Mouse (Mus musculus) heart, embryonic 14.5 days (tissue): Measurements from ENCODE around the gene Trim38. TPM values are rescaled to one million over a fixed set of nuclear protein-coding genes. Genes with fewer than 3 reads are reported as not detected.
"Not testable (repeated sequence)": the region's sequence is repeated elsewhere in the genome, so short reads cannot be mapped to it uniquely, and the experiment has no call there.

Source experiments
- ATAC-seq: fragments of 200-750 bp; cut with Nextera tagmentation; 2 replicates; pipeline ENCODE4 v1.8.0; 2017; ENCODE audit warnings: low read depth, moderate TSS enrichment; ENCODE audit not compliant: insufficient number of reproducible peaks, insufficient read depth, low FRiP score
- H3K27ac ChIP-seq, 2 experiments: fragments of 200-500 bp in 1 of 2; fragments of 300-500 bp in 1 of 2; sonication (generic) in 1 of 2; replicated peaks in 1 of 2; 2 replicates each; pipeline ENCODE4 v1.5.1; 2012 to 2014; ENCODE audit warnings: low read depth in 2 of 2, low read length in 2 of 2, control low read depth in 1 of 2, mild to moderate bottlenecking in 1 of 2, mixed read lengths in 1 of 2; ENCODE audit not compliant: control insufficient read depth in 1 of 2, insufficient read depth in 1 of 2
- H3K27me3 ChIP-seq: fragments of 300-500 bp; sonication (generic); 2 replicates; pipeline ENCODE4 v1.6.1; 2014; ENCODE audit warnings: mild to moderate bottlenecking, low read length, control low read depth; ENCODE audit not compliant: control insufficient read depth, insufficient read depth
- H3K36me3 ChIP-seq: fragments of 300-500 bp; sonication (generic); 2 replicates; pipeline ENCODE4 v1.6.1; 2014; ENCODE audit warnings: mild to moderate bottlenecking, control low read depth, low read length, mixed read lengths; ENCODE audit not compliant: control insufficient read depth, insufficient read depth
- H3K4me1 ChIP-seq, 2 experiments: fragments of 200-500 bp in 1 of 2; fragments of 300-500 bp in 1 of 2; sonication (generic) in 1 of 2; 2 replicates each; pipeline ENCODE4 v1.6.1; 2012 to 2014; ENCODE audit warnings: low read length in 2 of 2, control low read depth in 1 of 2, mixed read lengths in 1 of 2; ENCODE audit not compliant: control insufficient read depth in 2 of 2, insufficient read depth in 2 of 2
- H3K4me2 ChIP-seq: fragments of 300-500 bp; sonication (generic); 2 replicates; pipeline ENCODE4 v1.6.1; 2014; ENCODE audit warnings: mild to moderate bottlenecking, low read length
- H3K4me3 ChIP-seq, 2 experiments: fragments of 200-500 bp in 1 of 2; fragments of 300-500 bp in 1 of 2; sonication (generic) in 1 of 2; 2 replicates each; pipeline ENCODE4 v1.5.1; 2012 to 2014; ENCODE audit warnings: low read length in 2 of 2, mild to moderate bottlenecking in 2 of 2, control low read depth in 1 of 2, low read depth in 1 of 2, moderate library complexity in 1 of 2; ENCODE audit not compliant: control insufficient read depth in 1 of 2, insufficient read depth in 1 of 2
- H3K9ac ChIP-seq: fragments of 300-500 bp; sonication (generic); 2 replicates; pipeline ENCODE4 v1.6.1; 2014; ENCODE audit warnings: mild to moderate bottlenecking, low read length
- H3K9me3 ChIP-seq: fragments of 300-500 bp; sonication (generic); 2 replicates; pipeline ENCODE4 v1.6.1; 2016; ENCODE audit warnings: low read length, control low read depth; ENCODE audit not compliant: control insufficient read depth
- WGBS: fragments of 180-500 bp; shearing (Covaris S2); extraction: QIAGEN DNeasy Blood & Tissue Kit; methylation state at CpG from one replicate; pipeline ENCODE4 v1.1.7; 2014; 5-methylcytosine and 5-hydroxymethylcytosine counted together
- polyA plus RNA-seq: library from polyadenylated mRNA; unstranded; fragments of >200 nt; fragmentation: Nextera tagmentation; extraction: Ambion mirVana; gene quantifications from 2 replicates; pipeline ENCODE4 v1.2.1, GENCODE M21; 2014

Trim38 gene
- polyA plus RNA-seq, 1 experiment from 2014 or later: not detected

GRCm38 (mm10) chr13:23752067-23752741 is 17.5 kb upstream of the Trim38 start, which contains the start of gene Hist1h3b:
TSS of gene Hist1h3b (plus strand) at chr13:23752267.
- not testable (repeated sequence) for H3K27me3 ChIP-seq, H3K36me3 ChIP-seq, H3K9me3 ChIP-seq
- Histone ChIP-seq H3K9ac (peak within 1 kb of the TSS; percentile 76), H3K4me3 (peak within 1 kb of the TSS; percentile 41 to 51), H3K4me2 (peak within 1 kb of the TSS; percentile 70), H3K27ac (peak within 1 kb of the TSS; percentile 93 to 94), H3K4me1 (peaks cover 0 to 18% of the 10 kb centered on the region in 2 experiments; a peak in 2 of 4 replicates)
- ATAC-seq: peak; percentile 78
- under 1% methylated on average over 16 of the region's 47 CpGs for WGBS

DNA sequence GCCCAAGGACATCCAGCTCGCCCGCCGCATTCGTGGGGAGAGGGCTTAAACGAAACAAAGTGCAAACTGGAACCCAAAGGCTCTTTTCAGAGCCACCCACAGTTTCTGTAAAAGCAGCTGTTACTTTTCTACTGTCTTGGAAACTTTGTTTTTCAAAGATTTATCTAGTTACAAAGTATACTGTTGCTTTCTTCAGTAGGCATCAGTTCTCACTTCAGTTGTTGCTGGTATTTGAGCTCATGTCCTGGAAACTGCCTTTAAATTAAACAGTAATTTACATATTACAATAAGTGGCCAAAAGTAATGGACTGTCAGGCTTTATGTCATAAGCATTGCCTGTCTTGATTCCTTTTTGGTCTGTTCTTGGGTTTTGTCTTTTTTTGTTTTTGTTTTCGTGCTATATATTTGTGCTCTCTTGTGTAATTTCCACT is 17.0 kb upstream of the Trim38 start:
- WGBS: 6% methylated on average over 6 of the region's 6 CpGs
- Histone ChIP-seq H3K4me1 (peaks cover 0 to 14% of the 10 kb centered on the region in 2 experiments; a peak in 2 of 4 replicates), H3K4me2 (peak overlapping the region; percentile 70), H3K9ac (peak overlapping the region; percentile 76), H3K9me3 (no peaks in the 10 kb centered on the region), H3K27ac (peak overlapping the region; percentile 57 to 68; a peak in 3 of 4 replicates), H3K36me3 (no peaks in the 10 kb centered on the region), H3K4me3 (peak overlapping the region; percentile 41 to 44), H3K27me3 (no peaks in the 10 kb centered on the region)
- ATAC-seq: no peak

DNA sequence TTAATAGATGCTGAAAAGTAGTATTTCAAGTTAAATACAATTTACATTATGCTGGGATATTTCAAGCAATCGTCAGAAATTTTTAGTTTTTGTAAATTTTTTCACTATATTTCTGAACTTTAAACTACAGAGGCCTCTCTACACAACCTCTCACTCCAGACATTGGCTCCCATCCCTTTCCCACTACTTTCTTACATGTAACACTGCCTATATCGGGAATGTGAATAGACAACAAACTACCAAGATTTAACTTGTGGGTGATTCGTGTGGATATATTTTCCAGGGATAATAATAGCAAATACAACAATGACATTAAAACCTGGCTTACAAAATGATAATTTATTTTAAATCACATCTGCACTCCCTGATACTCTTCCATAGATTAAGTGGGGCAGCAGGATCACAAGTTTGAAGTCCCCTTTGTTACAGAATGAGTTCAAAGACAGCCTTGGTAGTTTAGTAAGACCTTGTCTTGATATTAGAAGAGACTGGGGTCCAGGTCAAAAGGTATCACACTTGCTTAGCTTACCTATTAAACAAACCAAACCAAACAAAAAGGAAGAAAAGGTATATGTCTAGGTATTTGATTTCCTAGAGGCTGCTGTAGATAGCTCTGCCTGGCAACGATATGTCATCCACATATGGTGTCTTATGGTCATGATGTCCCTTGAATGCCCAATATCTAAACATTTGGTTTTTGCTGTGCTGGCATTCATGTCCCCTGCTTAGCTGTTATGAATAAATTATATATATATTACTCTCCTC is 16.2 kb upstream of the Trim38 start:
- Histone ChIP-seq H3K4me1 (peaks cover 0 to 9% of the 10 kb centered on the region in 2 experiments; a peak in 2 of 4 replicates), H3K27ac (no peak overlapping the region; a peak in 1 of 4 replicates), H3K9ac (peak overlapping the region; percentile 76), H3K4me3 (peak overlapping the region in 1 of 2 experiments; percentile 41; a peak in 1 of 4 replicates), H3K9me3 (no peaks in the 10 kb centered on the region), H3K4me2 (peak overlapping the region; percentile 70), H3K27me3 (no peaks in the 10 kb centered on the region), H3K36me3 (no peaks in the 10 kb centered on the region)
- 64% methylated on average over 4 of the region's 4 CpGs for WGBS
- ATAC-seq: no peak

DNA sequence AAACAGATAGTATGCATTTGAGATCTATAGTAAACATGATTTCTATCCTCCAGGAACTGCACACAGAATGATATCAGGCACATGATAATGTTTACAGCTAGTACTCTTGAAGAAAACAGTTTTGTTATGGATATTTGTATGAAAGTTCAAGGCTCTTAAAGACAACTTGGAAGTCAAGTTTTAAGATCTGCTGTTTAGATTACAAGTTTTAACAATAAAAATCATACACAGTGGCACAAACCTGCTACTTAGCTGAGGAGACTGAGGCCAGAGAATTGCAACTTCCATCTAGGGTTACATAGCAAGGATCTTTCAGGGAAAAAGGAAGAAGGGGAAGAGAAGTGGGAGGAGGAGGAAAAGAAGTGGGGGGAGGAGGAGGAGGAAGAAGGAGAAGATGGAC is 14.7 kb upstream of the Trim38 start:
- H3K27ac ChIP-seq: no peak overlapping the region
- H3K4me1 ChIP-seq: peaks cover 0 to 10% of the 10 kb centered on the region in 2 experiments; a peak in 2 of 4 replicates
- H3K4me3 ChIP-seq: no peak overlapping the region
- H3K9me3 ChIP-seq: no peaks in the 10 kb centered on the region
- ATAC-seq: no peak
- H3K4me2 ChIP-seq: no peak overlapping the region
- H3K27me3 ChIP-seq: no peaks in the 10 kb centered on the region
- no peaks in the 10 kb centered on the region for H3K36me3 ChIP-seq
- no peak overlapping the region for H3K9ac ChIP-seq

DNA sequence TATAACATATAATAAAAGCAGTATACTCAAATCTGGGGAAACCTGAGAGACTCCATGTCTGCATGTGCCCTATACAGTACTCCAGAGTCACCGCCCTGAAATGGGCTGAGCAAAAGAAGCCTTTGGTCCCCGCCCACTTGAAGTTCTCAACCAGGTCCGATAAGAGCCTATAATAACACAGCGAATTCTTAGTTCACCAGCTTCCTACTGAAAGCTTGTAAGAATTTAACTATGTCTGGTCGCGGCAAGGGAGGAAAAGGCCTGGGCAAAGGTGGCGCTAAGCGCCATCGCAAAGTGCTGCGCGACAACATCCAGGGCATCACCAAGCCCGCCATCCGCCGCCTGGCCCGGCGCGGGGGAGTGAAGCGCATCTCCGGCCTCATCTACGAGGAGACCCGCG is 12.9 kb upstream of the Trim38 start, which contains the start of gene Hist1h4b:
Gene Hist1h4b (plus strand): TSS at position 224 of the 400 bp plus-strand sequence.
- H3K9me3 ChIP-seq: no peaks in the 10 kb centered on the region
- peak within 1 kb of the TSS; percentile 61 to 86 for H3K27ac ChIP-seq
- no peaks in the 10 kb centered on the region for H3K36me3 ChIP-seq
- H3K4me1 ChIP-seq: peaks cover 0 to 14% of the 10 kb centered on the region in 2 experiments; a peak in 2 of 4 replicates
- peak within 1 kb of the TSS; percentile 22 to 50 for H3K4me3 ChIP-seq
- H3K4me2 ChIP-seq: peak within 1 kb of the TSS; percentile 60
- ATAC-seq: peak; percentile 75
- H3K27me3 ChIP-seq: no peaks in the 10 kb centered on the region
- WGBS: 0% methylated on average over 17 of the region's 22 CpGs
- peak within 1 kb of the TSS; percentile 67 for H3K9ac ChIP-seq

DNA sequence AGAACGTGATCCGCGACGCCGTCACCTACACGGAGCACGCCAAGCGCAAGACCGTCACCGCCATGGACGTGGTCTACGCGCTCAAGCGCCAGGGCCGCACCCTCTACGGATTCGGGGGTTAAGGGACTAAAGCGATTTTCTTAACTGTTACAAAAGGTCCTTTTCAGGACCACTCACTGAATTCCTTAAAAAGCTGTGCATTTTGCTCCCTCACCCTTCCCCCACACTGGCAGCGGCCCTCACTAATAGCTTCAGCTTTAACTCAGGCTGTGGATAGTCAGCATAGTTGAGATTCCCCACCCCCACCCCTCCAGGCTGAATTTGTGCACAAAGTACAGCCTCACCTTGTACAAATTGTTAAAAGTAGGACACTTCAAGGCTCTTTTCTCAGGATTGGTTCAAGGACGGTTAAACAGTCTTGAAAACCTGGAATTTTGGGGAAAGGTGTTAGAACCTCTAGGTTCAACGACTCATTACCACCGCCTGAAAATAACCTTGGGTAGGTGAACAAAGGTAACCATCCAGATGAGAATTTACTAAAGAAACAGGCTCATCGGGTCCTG is 12.4 kb upstream of the Trim38 start:
- Histone ChIP-seq H3K9me3 (no peaks in the 10 kb centered on the region), H3K27ac (peak overlapping the region; percentile 61 to 86), H3K4me2 (peak overlapping the region; percentile 60), H3K36me3 (no peaks in the 10 kb centered on the region), H3K27me3 (no peaks in the 10 kb centered on the region), H3K4me1 (peaks cover 0 to 14% of the 10 kb centered on the region in 2 experiments; a peak in 2 of 4 replicates), H3K4me3 (peak overlapping the region; percentile 22 to 50), H3K9ac (peak overlapping the region; percentile 67)
- no peak for ATAC-seq
- 3% methylated on average over 16 of the region's 23 CpGs for WGBS

DNA sequence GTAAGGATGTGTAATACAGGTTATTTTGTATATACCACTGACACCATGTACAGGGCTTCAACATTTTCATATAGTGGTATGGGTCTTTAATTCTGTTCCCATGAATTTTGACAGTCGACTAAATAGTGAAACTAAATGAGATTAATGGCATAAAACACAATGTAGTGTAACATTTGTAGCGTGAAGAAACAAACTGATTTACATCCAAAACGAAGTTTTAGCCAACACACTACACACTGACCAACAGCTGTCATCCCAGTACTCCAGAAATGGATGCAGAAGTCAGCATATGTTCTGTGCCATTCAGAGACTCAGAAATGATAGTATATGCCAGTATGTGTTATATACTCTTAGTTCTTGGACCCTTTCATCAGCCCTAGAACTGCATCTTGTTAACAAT is 11.8 kb upstream of the Trim38 start:
- 54% methylated on average over 3 of the region's 3 CpGs for WGBS

More for the DNA sequence above, 11.8 kb upstream of the Trim38 start:
- Histone ChIP-seq H3K9ac (no peak overlapping the region), H3K4me2 (peak overlapping the region; percentile 60), H3K27me3 (no peaks in the 10 kb centered on the region), H3K4me3 (no peak overlapping the region), H3K36me3 (no peaks in the 10 kb centered on the region), H3K27ac (no peak overlapping the region), H3K9me3 (no peaks in the 10 kb centered on the region), H3K4me1 (peaks cover 0 to 14% of the 10 kb centered on the region in 2 experiments; a peak in 3 of 4 replicates)
- no peak for ATAC-seq
